Mouse (Mus musculus) forebrain, embryonic 11.5 days (tissue): ENCODE data around the gene Fen1. TPM values are rescaled to one million over a fixed set of nuclear protein-coding genes. Genes with fewer than 3 reads are reported as not detected.

Experiments used
- ATAC-seq: fragments of 200-750 bp; cut with Nextera tagmentation; replicated peaks from 2 replicates; pipeline ENCODE4 v1.8.0; 2017; ENCODE audit warnings: moderate TSS enrichment; ENCODE audit not compliant: low FRiP score
- DNase-seq: peaks from one replicate; pipeline ENCODE4 v3.0.0-alpha.2; 2017; ENCODE audit warnings: low spot score
- H3K27ac ChIP-seq: fragments of 300-500 bp; sonication (generic); 2 replicates; pipeline ENCODE4 v1.5.1; 2014; ENCODE audit warnings: low read depth, low read length
- H3K27me3 ChIP-seq: fragments of 300-500 bp; sonication (generic); 2 replicates; pipeline ENCODE4 v1.6.1; 2014; ENCODE audit warnings: mild to moderate bottlenecking, low read length, mixed read lengths; ENCODE audit not compliant: control insufficient read depth, insufficient read depth
- H3K36me3 ChIP-seq: fragments of 300-500 bp; sonication (generic); 2 replicates; pipeline ENCODE4 v1.6.1; 2014; ENCODE audit warnings: mild to moderate bottlenecking, low read length, moderate library complexity, mixed read lengths; ENCODE audit not compliant: control insufficient read depth, insufficient read depth
- H3K4me1 ChIP-seq: fragments of 300-500 bp; sonication (generic); replicated peaks from 2 replicates; pipeline ENCODE4 v1.6.1; 2014; ENCODE audit warnings: low read length, mixed read lengths; ENCODE audit not compliant: control insufficient read depth, insufficient read depth
- H3K4me2 ChIP-seq: fragments of 300-500 bp; sonication (generic); 2 replicates; pipeline ENCODE4 v1.6.1; 2014; ENCODE audit warnings: low read depth, mild to moderate bottlenecking, low read length, moderate library complexity, mixed read lengths; ENCODE audit not compliant: severe bottlenecking
- H3K4me3 ChIP-seq: fragments of 300-500 bp; sonication (generic); 2 replicates; pipeline ENCODE4 v1.5.1; 2014; ENCODE audit warnings: low read depth, low read length
- H3K9ac ChIP-seq: fragments of 300-500 bp; sonication (generic); 2 replicates; pipeline ENCODE4 v1.6.1; 2014; ENCODE audit warnings: low read length
- H3K9me3 ChIP-seq: fragments of 300-500 bp; sonication (generic); 2 replicates; pipeline ENCODE4 v1.6.1; 2016; ENCODE audit warnings: low read length, mixed read lengths; ENCODE audit not compliant: control insufficient read depth
- WGBS: fragments of 180-500 bp; shearing (Covaris S2); extraction: QIAGEN DNeasy Blood & Tissue Kit; methylation state at CpG from one replicate; pipeline ENCODE4 v1.1.7; 2014; 5-methylcytosine and 5-hydroxymethylcytosine counted together
- microRNA-seq: library from miRNA; unstranded; fragments of <30 nt; microRNA quantifications from one replicate; pipeline ENCODE4, GENCODE M21; 2016; ENCODE audit not compliant: insufficient number of aligned reads
- polyA plus RNA-seq: library from polyadenylated mRNA; unstranded; fragments of >200 nt; fragmentation: Nextera tagmentation; extraction: Ambion mirVana; gene quantifications from 2 replicates; pipeline ENCODE4 v1.2.1, GENCODE M21; 2014

Fen1 gene
- polyA plus RNA-seq, 1 experiment from 2014 or later: 151 TPM

- H3K4me1 ChIP-seq: no peaks in the 10 kb centered on the region
- no peak overlapping the region for H3K27ac ChIP-seq
- WGBS: 66% methylated on average over 3 of the region's 3 CpGs
- no peak overlapping the region for H3K9ac ChIP-seq
- H3K4me3 ChIP-seq: no peak overlapping the region
- DNase-seq: no peak
- no peak for ATAC-seq
- H3K4me2 ChIP-seq: no peak overlapping the region
- H3K9me3 ChIP-seq: no peaks in the 10 kb centered on the region
- H3K36me3 ChIP-seq: no peaks in the 10 kb centered on the region
- H3K27me3 ChIP-seq: no peaks in the 10 kb centered on the region
Observed at GRCm38 (mm10) chr19:10149189-10149588, 54.8 kb downstream of the Fen1 start.

Small RNA genes lying within 50 kb of the gene (microRNA-seq; reads per million reads assigned to microRNA genes)
- 3.4 reads per million for gene Mir6993

Other genes starting within 250 kb of the Fen1 start
- 1,254 and 1,333 TPM in 2 replicates for gene Fth1, start 223.6 kb downstream of the Fen1 start, polyA plus RNA-seq
- 0.92 and 1.5 TPM in 2 replicates for gene Best1, start 202.5 kb downstream of the Fen1 start, polyA plus RNA-seq
- gene Rab3il1, start 202.5 kb downstream of the Fen1 start, polyA plus RNA-seq: 34.5 and 35.1 TPM in 2 replicates
- gene Fads3, start 162.6 kb downstream of the Fen1 start, polyA plus RNA-seq: 5.9 and 6.1 TPM in 2 replicates
- gene Fads2, start 102.4 kb downstream of the Fen1 start, polyA plus RNA-seq: 75.9 and 83.8 TPM in 2 replicates
- 192 and 196 TPM in 2 replicates for gene Fads1, start 21.3 kb downstream of the Fen1 start, polyA plus RNA-seq
- 320 and 330 TPM in 2 replicates for gene Tmem258, start 155 bp downstream of the Fen1 start, polyA plus RNA-seq
- gene Myrf, start 36.6 kb upstream of the Fen1 start, polyA plus RNA-seq: 1.8 and 2.1 TPM in 2 replicates
- 1.9 and 2.5 TPM in 2 replicates for gene Dagla, start 100.7 kb upstream of the Fen1 start, polyA plus RNA-seq
- 3.2 and 7.7 TPM in 2 replicates for gene Syt7, start 184.9 kb upstream of the Fen1 start, polyA plus RNA-seq